Mouse (Mus musculus): ENCODE results near the gene Krtap24-1.

GRCm38 (mm10) chr16:88570136-88570535 lies 41.9 kb downstream of the Krtap24-1 start:
- no peak for TF ChIP-seq CTCF (IDR thresholded peaks at IDR 0.05; ENCODE audit: control insufficient read depth, insufficient read depth, insufficient replicate concordance, low read depth, low read length)
- TF ChIP-seq POLR2A (IDR thresholded peaks at IDR 0.05; ENCODE audit: control insufficient read depth, low read depth, low read length): no peak

Measured in testis, adult 2 months (tissue).